Mouse (Mus musculus) limb, embryonic 13.5 days (tissue): ENCODE measurements around the gene Igf2bp1. TPM values are rescaled to one million over a fixed set of nuclear protein-coding genes. Genes with fewer than 3 reads are reported as not detected.

Source experiments
- ATAC-seq: fragments of 200-750 bp; cut with Nextera tagmentation; 2 replicates; pipeline ENCODE4 v1.8.0; 2017; ENCODE audit warnings: low read depth, moderate number of reproducible peaks, moderate TSS enrichment; ENCODE audit not compliant: low FRiP score
- H3K27ac ChIP-seq: fragments of 300-500 bp; sonication (generic); 2 replicates; pipeline ENCODE4 v1.5.1; 2015; ENCODE audit warnings: inconsistent platforms, mild to moderate bottlenecking, moderate library complexity
- H3K27me3 ChIP-seq: fragments of 300-500 bp; sonication (generic); 2 replicates; pipeline ENCODE4 v1.6.1; 2015; ENCODE audit warnings: mild to moderate bottlenecking, inconsistent platforms
- H3K36me3 ChIP-seq: fragments of 300-500 bp; sonication (generic); 2 replicates; pipeline ENCODE4 v1.6.1; 2015; ENCODE audit warnings: inconsistent platforms, mild to moderate bottlenecking, moderate library complexity
- H3K4me1 ChIP-seq: fragments of 300-500 bp; sonication (generic); 2 replicates; pipeline ENCODE4 v1.6.1; 2015; ENCODE audit warnings: inconsistent platforms
- H3K4me2 ChIP-seq: fragments of 300-500 bp; sonication (generic); replicated peaks from 2 replicates; pipeline ENCODE4 v1.6.1; 2015; ENCODE audit warnings: inconsistent platforms, mild to moderate bottlenecking, moderate library complexity
- H3K4me3 ChIP-seq: fragments of 300-500 bp; sonication (generic); 2 replicates; pipeline ENCODE4 v1.5.1; 2015; ENCODE audit warnings: moderate library complexity, mild to moderate bottlenecking, inconsistent platforms
- H3K9ac ChIP-seq: fragments of 300-500 bp; sonication (generic); 2 replicates; pipeline ENCODE4 v1.6.1; 2015; ENCODE audit warnings: mild to moderate bottlenecking, inconsistent platforms
- H3K9me3 ChIP-seq: fragments of 300-500 bp; sonication (generic); 2 replicates; pipeline ENCODE4 v1.6.1; 2016; ENCODE audit warnings: inconsistent platforms
- WGBS: fragments of 180-500 bp; shearing (Covaris S2); methylation state at CpG from one replicate; pipeline ENCODE4 v1.1.7; 2015; 5-methylcytosine and 5-hydroxymethylcytosine counted together
- polyA plus RNA-seq: library from polyadenylated mRNA; unstranded; fragments of >200 nt; fragmentation: Nextera tagmentation; extraction: Ambion mirVana; gene quantifications from 2 replicates; pipeline ENCODE4 v1.2.1, GENCODE M21; 2015

The Igf2bp1 gene
- polyA plus RNA-seq, 1 experiment from 2014 or later = 85.7 TPM

- 38% methylated on average over 8 of the region's 8 CpGs for WGBS
Observed at GRCm38 (mm10) chr11:96034116-96034515, 28.4 kb upstream of the Igf2bp1 start.

GRCm38 (mm10) chr11:96033264-96033663 is 27.5 kb upstream of the Igf2bp1 start:
- Histone ChIP-seq H3K4me3 (no peak overlapping the region), H3K36me3 (peaks cover 7% of the 10 kb centered on the region)
- WGBS = 100% methylated on average over 2 of the region's 3 CpGs

More at GRCm38 (mm10) chr11:96034116-96034515, 28.4 kb upstream of the Igf2bp1 start:
- peaks cover 5% of the 10 kb centered on the region; the same call in 1 of the 2 replicates for H3K27me3 ChIP-seq
- no peak overlapping the region; the same call in 1 of the 2 replicates for H3K27ac ChIP-seq
- H3K9ac ChIP-seq = peak overlapping the region; percentile 82
- ATAC-seq = no peak
- H3K9me3 ChIP-seq = no peaks in the 10 kb centered on the region
- H3K36me3 ChIP-seq = peaks cover 14% of the 10 kb centered on the region
- H3K4me2 ChIP-seq = peak overlapping the region; percentile 80
- H3K4me1 ChIP-seq = peaks cover 13% of the 10 kb centered on the region
- peak overlapping the region; percentile 84 for H3K4me3 ChIP-seq

GRCm38 (mm10) chr11:96031701-96032100 is 26.0 kb upstream of the Igf2bp1 start:
- H3K9ac ChIP-seq = no peak overlapping the region
- peaks cover 10% of the 10 kb centered on the region; the same call in 1 of the 2 replicates for H3K27me3 ChIP-seq
- H3K4me1 ChIP-seq = peaks cover 13% of the 10 kb centered on the region
- no peaks in the 10 kb centered on the region for H3K36me3 ChIP-seq
- 84% methylated on average over 2 of the region's 2 CpGs for WGBS
- no peak overlapping the region for H3K4me3 ChIP-seq
- no peaks in the 10 kb centered on the region for H3K9me3 ChIP-seq
- no peak for ATAC-seq
- no peak overlapping the region for H3K27ac ChIP-seq
- no peak overlapping the region for H3K4me2 ChIP-seq

More at GRCm38 (mm10) chr11:96033264-96033663, 27.5 kb upstream of the Igf2bp1 start:
- Histone ChIP-seq H3K9me3 (no peaks in the 10 kb centered on the region), H3K9ac (no peak overlapping the region), H3K4me2 (no peak overlapping the region), H3K27ac (no peak overlapping the region), H3K4me1 (peaks cover 13% of the 10 kb centered on the region), H3K27me3 (peaks cover 8% of the 10 kb centered on the region; the same call in 1 of the 2 replicates)
- ATAC-seq = no peak

- ATAC-seq = no peak
- H3K27ac ChIP-seq = no peak overlapping the region
- H3K4me2 ChIP-seq = no peak overlapping the region
- H3K9ac ChIP-seq = no peak overlapping the region
- peaks cover 11% of the 10 kb centered on the region; the same call in 1 of the 2 replicates for H3K27me3 ChIP-seq
- no peak overlapping the region for H3K4me3 ChIP-seq
- H3K36me3 ChIP-seq = no peaks in the 10 kb centered on the region
- H3K4me1 ChIP-seq = peaks cover 7% of the 10 kb centered on the region
- 85% methylated on average over 3 of the region's 3 CpGs for WGBS
- H3K9me3 ChIP-seq = no peaks in the 10 kb centered on the region
Observed at GRCm38 (mm10) chr11:96030571-96030970, 24.8 kb upstream of the Igf2bp1 start.

- Histone ChIP-seq H3K36me3 (no peaks in the 10 kb centered on the region), H3K4me1 (no peaks in the 10 kb centered on the region), H3K4me2 (no peak overlapping the region), H3K27me3 (peaks cover 11% of the 10 kb centered on the region; the same call in 1 of the 2 replicates), H3K9ac (no peak overlapping the region), H3K9me3 (no peaks in the 10 kb centered on the region), H3K27ac (no peak overlapping the region), H3K4me3 (no peak overlapping the region)
- 61% methylated on average over 5 of the region's 5 CpGs for WGBS
- no peak for ATAC-seq
Observed at GRCm38 (mm10) chr11:96028130-96028529, 22.4 kb upstream of the Igf2bp1 start.

- WGBS = 53% methylated on average over 4 of the region's 4 CpGs
- no peak for ATAC-seq
- H3K9me3 ChIP-seq = no peaks in the 10 kb centered on the region
- no peak overlapping the region for H3K4me3 ChIP-seq
- no peaks in the 10 kb centered on the region for H3K36me3 ChIP-seq
- no peaks in the 10 kb centered on the region for H3K27me3 ChIP-seq
- no peak overlapping the region for H3K9ac ChIP-seq
- no peaks in the 10 kb centered on the region for H3K4me1 ChIP-seq
- H3K27ac ChIP-seq = no peak overlapping the region
- no peak overlapping the region for H3K4me2 ChIP-seq
Observed at GRCm38 (mm10) chr11:96020622-96021021, 14.9 kb upstream of the Igf2bp1 start.

- Histone ChIP-seq H3K27ac (no peak overlapping the region), H3K36me3 (no peaks in the 10 kb centered on the region), H3K9me3 (no peaks in the 10 kb centered on the region), H3K4me1 (no peaks in the 10 kb centered on the region), H3K4me3 (no peak overlapping the region), H3K27me3 (no peaks in the 10 kb centered on the region), H3K4me2 (no peak overlapping the region), H3K9ac (no peak overlapping the region)
- 14% methylated on average over 9 of the region's 9 CpGs for WGBS
- no peak for ATAC-seq
Observed at GRCm38 (mm10) chr11:96017941-96018351, 12.2 kb upstream of the Igf2bp1 start.

GRCm38 (mm10) chr11:96015421-96015820 is 9.7 kb upstream of the Igf2bp1 start:
- Histone ChIP-seq H3K4me1 (no peaks in the 10 kb centered on the region), H3K9me3 (no peaks in the 10 kb centered on the region), H3K36me3 (no peaks in the 10 kb centered on the region), H3K27ac (no peak overlapping the region), H3K4me3 (no peak overlapping the region), H3K4me2 (no peak overlapping the region), H3K9ac (no peak overlapping the region), H3K27me3 (no peaks in the 10 kb centered on the region)
- WGBS = 39% methylated on average over 5 of the region's 5 CpGs
- ATAC-seq = no peak

GRCm38 (mm10) chr11:96011982-96012381 is 6.2 kb upstream of the Igf2bp1 start:
- peak overlapping the region; percentile 36; the same call in 1 of the 2 replicates for H3K4me2 ChIP-seq

GRCm38 (mm10) chr11:96008827-96009226 is 3.1 kb upstream of the Igf2bp1 start:
- no peak overlapping the region for H3K27ac ChIP-seq
- H3K4me3 ChIP-seq = no peak overlapping the region
- H3K4me2 ChIP-seq = no peak overlapping the region
- H3K9ac ChIP-seq = no peak overlapping the region
- no peaks in the 10 kb centered on the region for H3K27me3 ChIP-seq
- no peaks in the 10 kb centered on the region for H3K36me3 ChIP-seq
- no peaks in the 10 kb centered on the region for H3K9me3 ChIP-seq
- 0 out of 2 replicates have a peak, but pooled peaks cover 5% of the 10 kb centered on the region for H3K4me1 ChIP-seq
- ATAC-seq = no peak
- WGBS = 0% methylated on average over 1 of the region's 1 CpGs

More at GRCm38 (mm10) chr11:96011982-96012381, 6.2 kb upstream of the Igf2bp1 start:
- Histone ChIP-seq H3K27ac (no peak overlapping the region), H3K4me3 (no peak overlapping the region), H3K9me3 (no peaks in the 10 kb centered on the region), H3K36me3 (no peaks in the 10 kb centered on the region), H3K27me3 (no peaks in the 10 kb centered on the region), H3K4me1 (0 out of 2 replicates have a peak, but pooled peaks cover 5% of the 10 kb centered on the region), H3K9ac (no peak overlapping the region)
- no peak for ATAC-seq
- WGBS = 9% methylated on average over 6 of the region's 8 CpGs

GRCm38 (mm10) chr11:96007516-96008235 is 1.9 kb upstream of the Igf2bp1 start:
- no peaks in the 10 kb centered on the region for H3K27me3 ChIP-seq
- H3K4me2 ChIP-seq = peak overlapping the region; percentile 91
- no peaks in the 10 kb centered on the region for H3K36me3 ChIP-seq
- peak overlapping the region; percentile 95 for H3K9ac ChIP-seq
- peak overlapping the region; percentile 93 for H3K4me3 ChIP-seq
- ATAC-seq = no peak; the same call in 1 of the 2 replicates
- peaks cover 13% of the 10 kb centered on the region for H3K4me1 ChIP-seq
- peak overlapping the region; percentile 99 for H3K27ac ChIP-seq
- no peaks in the 10 kb centered on the region for H3K9me3 ChIP-seq
- WGBS = under 1% methylated on average over 33 of the region's 33 CpGs

GRCm38 (mm10) chr11:96006852-96007515 is 1.2 kb upstream of the Igf2bp1 start:
- H3K36me3 ChIP-seq = no peaks in the 10 kb centered on the region
- H3K9ac ChIP-seq = peak overlapping the region; percentile 95
- peak overlapping the region; percentile 91 for H3K4me2 ChIP-seq
- H3K27ac ChIP-seq = peak overlapping the region; percentile 99
- peak overlapping the region; percentile 93 for H3K4me3 ChIP-seq
- H3K9me3 ChIP-seq = no peaks in the 10 kb centered on the region
- peak; percentile 81 for ATAC-seq
- H3K27me3 ChIP-seq = no peaks in the 10 kb centered on the region
- peaks cover 20% of the 10 kb centered on the region for H3K4me1 ChIP-seq
- whole genome bisulfite sequencing = under 1% methylated on average over 54 of the region's 67 CpGs
